Mouse (Mus musculus) lung, embryonic 15.5 days (tissue): ENCODE results near the gene Pakap. TPM values are rescaled to one million over a fixed set of nuclear protein-coding genes. Genes with fewer than 3 reads are reported as not detected.

Source experiments
- polyA plus RNA-seq: library from polyadenylated mRNA; unstranded; fragments of >200 nt; fragmentation: Nextera tagmentation; extraction: Ambion mirVana; gene quantifications from 2 replicates; pipeline ENCODE4 v1.2.1, GENCODE M21; 2015

Gene Pakap
- polyA plus RNA-seq, 1 experiment from 2014 or later = 47.7 TPM

Other genes with a start within 250 kb of the Pakap start
- gene Palm2, start 133.9 kb upstream of the Pakap start, polyA plus RNA-seq = 7.9 and 8.0 TPM in 2 replicates
- 45.5 and 47.0 TPM in 2 replicates for gene Akap2, start 149.5 kb downstream of the Pakap start, polyA plus RNA-seq